Mouse (Mus musculus) heart, postnatal 0 days (tissue): Measurements from ENCODE around the gene Aco2. TPM values are rescaled to one million over a fixed set of nuclear protein-coding genes. Genes with fewer than 3 reads are reported as not detected.

Source experiments
- ATAC-seq: fragments of 200-750 bp; cut with Nextera tagmentation; 2 replicates; pipeline ENCODE4 v1.8.0; 2017; ENCODE audit warnings: low read depth, moderate number of reproducible peaks, moderate library complexity; ENCODE audit not compliant: insufficient read depth
- DNase-seq: peaks from one replicate; pipeline ENCODE4 v3.0.0-alpha.2; 2016; ENCODE audit warnings: low spot score
- H3K27ac ChIP-seq: fragments of 300-500 bp; sonication (generic); 2 replicates; pipeline ENCODE4 v1.5.1; 2014; ENCODE audit warnings: low read depth, mild to moderate bottlenecking
- H3K27me3 ChIP-seq: fragments of 300-500 bp; sonication (generic); 2 replicates; pipeline ENCODE4 v1.6.1; 2014; ENCODE audit warnings: low read length, mixed read lengths; ENCODE audit not compliant: control insufficient read depth, insufficient read depth
- H3K36me3 ChIP-seq: fragments of 300-500 bp; sonication (generic); replicated peaks from 2 replicates; pipeline ENCODE4 v1.6.1; 2014; ENCODE audit warnings: low read length, mixed read lengths; ENCODE audit not compliant: control insufficient read depth, insufficient read depth
- H3K4me1 ChIP-seq: fragments of 300-500 bp; sonication (generic); 2 replicates; pipeline ENCODE4 v1.6.1; 2014; ENCODE audit warnings: antibody characterized with exemption; ENCODE audit not compliant: control insufficient read depth, insufficient read depth
- H3K4me2 ChIP-seq: fragments of 300-500 bp; sonication (generic); 2 replicates; pipeline ENCODE4 v1.6.1; 2014; ENCODE audit warnings: low read depth, mild to moderate bottlenecking, low read length, moderate library complexity
- H3K4me3 ChIP-seq: fragments of 300-500 bp; sonication (generic); 2 replicates; pipeline ENCODE4 v1.5.1; 2014; ENCODE audit warnings: low read depth, low read length
- H3K9ac ChIP-seq: fragments of 300-500 bp; sonication (generic); replicated peaks from 2 replicates; pipeline ENCODE4 v1.6.1; 2014; ENCODE audit warnings: low read depth, low read length, mixed read lengths
- H3K9me3 ChIP-seq: fragments of 300-500 bp; sonication (generic); replicated peaks from 2 replicates; pipeline ENCODE4 v1.6.1; 2016; ENCODE audit warnings: low read length; ENCODE audit not compliant: control insufficient read depth
- CTCF ChIP-seq: IDR thresholded peaks from 2 replicates; pipeline ENCODE4 v1.5.1; 2016; ENCODE audit warnings: antibody characterized with exemption, control low read depth, low read depth
- EP300 ChIP-seq: IDR thresholded peaks from 2 replicates; pipeline ENCODE4 v1.6.1; 2016; ENCODE audit warnings: antibody characterized with exemption, low read depth
- WGBS: fragments of 180-500 bp; shearing (Covaris S2); extraction: QIAGEN DNeasy Blood & Tissue Kit; methylation state at CpG from one replicate; pipeline ENCODE4 v1.1.7; 2014; 5-methylcytosine and 5-hydroxymethylcytosine counted together
- polyA plus RNA-seq: library from polyadenylated mRNA; unstranded; fragments of >200 nt; fragmentation: Nextera tagmentation; extraction: Ambion mirVana; gene quantifications from 2 replicates; pipeline ENCODE4 v1.2.1, GENCODE M21; 2015
- total RNA-seq: library from RNA; depleted of rRNA; stranded (reverse); fragments of >200 nt; gene quantifications from 2 replicates; pipeline ENCODE4 v1.2.3, GENCODE M21; 2014; ENCODE audit warnings: low replicate concordance

Aco2 gene
- total and polyA plus RNA-seq, 2 experiments from 2014 or later: 1,040 to 2,039 TPM

GRCm38 (mm10) chr15:81858138-81858516 is 14.0 kb upstream of the Aco2 start:
- WGBS: 0% methylated on average over 23 of the region's 23 CpGs
- peak; percentile 18; the same call in 1 of the 2 replicates for ATAC-seq
- TF ChIP-seq EP300 (no peak; the same call in 1 of the 2 replicates), CTCF (no peak)
- H3K36me3 ChIP-seq: no peaks in the 10 kb centered on the region
- H3K9ac ChIP-seq: peak overlapping the region; percentile 88
- peaks cover 10% of the 10 kb centered on the region; the same call in 1 of the 2 replicates for H3K4me1 ChIP-seq
- H3K4me2 ChIP-seq: peak overlapping the region; percentile 85
- H3K27ac ChIP-seq: peak overlapping the region; percentile 96
- H3K4me3 ChIP-seq: peak overlapping the region; percentile 86
- no peaks in the 10 kb centered on the region for H3K27me3 ChIP-seq
- no peaks in the 10 kb centered on the region for H3K9me3 ChIP-seq
- DNase-seq: peak; percentile 91

- H3K4me3 ChIP-seq: peak within 1 kb of the TSS; percentile 86
- H3K27ac ChIP-seq: peak within 1 kb of the TSS; percentile 96
- peak; percentile 13; the same call in 1 of the 2 replicates for ATAC-seq
- peak within 1 kb of the TSS; percentile 88 for H3K9ac ChIP-seq
- H3K36me3 ChIP-seq: no peaks in the 10 kb centered on the region
- H3K27me3 ChIP-seq: no peaks in the 10 kb centered on the region
- no peaks in the 10 kb centered on the region for H3K9me3 ChIP-seq
- peak within 1 kb of the TSS; percentile 85 for H3K4me2 ChIP-seq
- WGBS: under 1% methylated on average over 44 of the region's 44 CpGs
- no peak for TF ChIP-seq CTCF
- no peak for TF ChIP-seq EP300
- DNase-seq: peak; percentile 76
- H3K4me1 ChIP-seq: peaks cover 10% of the 10 kb centered on the region; the same call in 1 of the 2 replicates
These were observed 13.4 kb upstream of the Aco2 start, which contains the start of gene Tob2 for GRCm38 (mm10) chr15:81858517-81859329. TSS of gene Tob2 (minus strand) at chr15:81858796.

- Histone ChIP-seq H3K4me2 (peak overlapping the region; percentile 85), H3K36me3 (peaks cover 8% of the 10 kb centered on the region; the same call in 1 of the 2 replicates), H3K9ac (peak overlapping the region; percentile 88), H3K4me1 (peaks cover 10% of the 10 kb centered on the region; the same call in 1 of the 2 replicates), H3K4me3 (peak overlapping the region; percentile 86), H3K27me3 (no peaks in the 10 kb centered on the region), H3K27ac (peak overlapping the region; percentile 96), H3K9me3 (no peaks in the 10 kb centered on the region)
- ATAC-seq (peak; percentile 81), DNase-seq (peak; percentile 99)
- under 1% methylated on average over 39 of the region's 39 CpGs for WGBS
- TF ChIP-seq CTCF: no peak
- peak; percentile 81 for TF ChIP-seq EP300
These were observed 12.5 kb upstream of the Aco2 start for GRCm38 (mm10) chr15:81859330-81860255.

- WGBS: 31% methylated on average over 8 of the region's 8 CpGs
- DNase-seq (peak; percentile 53), ATAC-seq (no peak)
- Histone ChIP-seq H3K36me3 (peaks cover 15% of the 10 kb centered on the region), H3K9ac (no peak overlapping the region), H3K9me3 (no peaks in the 10 kb centered on the region), H3K4me3 (peak overlapping the region; percentile 86), H3K4me1 (peaks cover 6% of the 10 kb centered on the region; the same call in 1 of the 2 replicates), H3K27me3 (no peaks in the 10 kb centered on the region), H3K27ac (peak overlapping the region; percentile 69), H3K4me2 (peak overlapping the region; percentile 85)
- TF ChIP-seq CTCF: no peak
- no peak for TF ChIP-seq EP300
These were observed 11.5 kb upstream of the Aco2 start for GRCm38 (mm10) chr15:81860471-81861135.

- Histone ChIP-seq H3K27ac (no peak overlapping the region), H3K36me3 (peaks cover 52% of the 10 kb centered on the region), H3K9ac (no peak overlapping the region), H3K4me3 (no peak overlapping the region), H3K9me3 (no peaks in the 10 kb centered on the region), H3K4me1 (peaks cover 6% of the 10 kb centered on the region; the same call in 1 of the 2 replicates), H3K4me2 (no peak overlapping the region), H3K27me3 (no peaks in the 10 kb centered on the region)
- TF ChIP-seq CTCF (no peak), EP300 (no peak)
- DNase-seq: no peak
- ATAC-seq: no peak
- 88% methylated on average over 7 of the region's 7 CpGs for WGBS
These were observed 7.9 kb upstream of the Aco2 start for GRCm38 (mm10) chr15:81864238-81864637.
